Mouse (Mus musculus): Measurements from ENCODE around the gene Tpi1. TPM values are rescaled to one million over a fixed set of nuclear protein-coding genes. Genes with fewer than 3 reads are reported as not detected.

The Tpi1 gene
- total and polyA plus RNA-seq, 2 experiments from 2014 or later: 515 to 525 TPM

GRCm38 (mm10) chr6:124822049-124822448 lies 8.0 kb upstream of the Tpi1 start:
- 92% methylated on average over 4 of the region's 4 CpGs for WGBS

GRCm38 (mm10) chr6:124820891-124821290 lies 6.8 kb upstream of the Tpi1 start:
- Histone ChIP-seq H3K9ac (replicated peaks; ENCODE audit: low read length) (no peak overlapping the region), H3K4me2 (ENCODE audit: low read depth, low read length) (no peak overlapping the region), H3K27ac (no peak overlapping the region), H3K36me3 (ENCODE audit: insufficient read depth, low read length) (peaks cover 92% of the 10 kb centered on the region), H3K9me3 (ENCODE audit: low read length) (no peaks in the 10 kb centered on the region), H3K4me1 (ENCODE audit: insufficient read depth, low read length) (no peaks in the 10 kb centered on the region), H3K4me3 (ENCODE audit: low read length) (no peak overlapping the region), H3K27me3 (ENCODE audit: insufficient read depth, low read length) (no peaks in the 10 kb centered on the region)
- DNase-seq (ENCODE audit: low spot score): no peak
- TF ChIP-seq CTCF (IDR thresholded peaks at IDR 0.05; ENCODE audit: low read depth): no peak
- WGBS: 94% methylated on average over 5 of the region's 5 CpGs
- no peak for ATAC-seq

More at GRCm38 (mm10) chr6:124822049-124822448, 8.0 kb upstream of the Tpi1 start:
- TF ChIP-seq CTCF (IDR thresholded peaks at IDR 0.05; ENCODE audit: low read depth): no peak
- DNase-seq (ENCODE audit: low spot score) (no peak), ATAC-seq (no peak)
- no peak overlapping the region for H3K4me2 ChIP-seq (ENCODE audit: low read depth, low read length)
- no peaks in the 10 kb centered on the region for H3K27me3 ChIP-seq (ENCODE audit: insufficient read depth, low read length)
- H3K9ac ChIP-seq (replicated peaks; ENCODE audit: low read length): no peak overlapping the region
- H3K4me1 ChIP-seq (ENCODE audit: insufficient read depth, low read length): no peaks in the 10 kb centered on the region
- H3K9me3 ChIP-seq (ENCODE audit: low read length): no peaks in the 10 kb centered on the region
- no peak overlapping the region for H3K4me3 ChIP-seq (ENCODE audit: low read length)
- no peak overlapping the region for H3K27ac ChIP-seq
- H3K36me3 ChIP-seq (ENCODE audit: insufficient read depth, low read length): peaks cover 87% of the 10 kb centered on the region

GRCm38 (mm10) chr6:124817971-124818370 lies 3.9 kb upstream of the Tpi1 start:
- no peak overlapping the region for H3K27ac ChIP-seq
- H3K4me1 ChIP-seq (ENCODE audit: insufficient read depth, low read length): peaks cover 6% of the 10 kb centered on the region
- ATAC-seq (no peak), DNase-seq (ENCODE audit: low spot score) (no peak)
- H3K36me3 ChIP-seq (ENCODE audit: insufficient read depth, low read length): peaks cover 64% of the 10 kb centered on the region
- no peaks in the 10 kb centered on the region for H3K27me3 ChIP-seq (ENCODE audit: insufficient read depth, low read length)
- H3K4me2 ChIP-seq (ENCODE audit: low read depth, low read length): no peak overlapping the region
- H3K4me3 ChIP-seq (ENCODE audit: low read length): no peak overlapping the region
- WGBS: 92% methylated on average over 8 of the region's 8 CpGs
- H3K9ac ChIP-seq (replicated peaks; ENCODE audit: low read length): no peak overlapping the region
- TF ChIP-seq CTCF (IDR thresholded peaks at IDR 0.05; ENCODE audit: low read depth): no peak
- H3K9me3 ChIP-seq (ENCODE audit: low read length): no peaks in the 10 kb centered on the region

- Histone ChIP-seq H3K27me3 (ENCODE audit: insufficient read depth, low read length) (no peaks in the 10 kb centered on the region), H3K4me3 (ENCODE audit: low read length) (no peak overlapping the region), H3K4me2 (ENCODE audit: low read depth, low read length) (no peak overlapping the region), H3K9me3 (ENCODE audit: low read length) (no peaks in the 10 kb centered on the region), H3K27ac (no peak overlapping the region), H3K4me1 (ENCODE audit: insufficient read depth, low read length) (peaks cover 10% of the 10 kb centered on the region), H3K9ac (replicated peaks; ENCODE audit: low read length) (no peak overlapping the region), H3K36me3 (ENCODE audit: insufficient read depth, low read length) (peaks cover 60% of the 10 kb centered on the region)
- no peak for ATAC-seq
- no peak for DNase-seq (ENCODE audit: low spot score)
- no peak for TF ChIP-seq CTCF (IDR thresholded peaks at IDR 0.05; ENCODE audit: low read depth)
- whole genome bisulfite sequencing: 95% methylated on average over 8 of the region's 8 CpGs
These were observed 3.5 kb upstream of the Tpi1 start for GRCm38 (mm10) chr6:124817563-124817962.

GRCm38 (mm10) chr6:124817125-124817524 lies 3.0 kb upstream of the Tpi1 start:
- no peak for TF ChIP-seq CTCF (IDR thresholded peaks at IDR 0.05; ENCODE audit: low read depth)
- ATAC-seq (no peak), DNase-seq (ENCODE audit: low spot score) (no peak)
- no peak overlapping the region for H3K27ac ChIP-seq
- 93% methylated on average over 11 of the region's 11 CpGs for WGBS
- H3K4me2 ChIP-seq (ENCODE audit: low read depth, low read length): no peak overlapping the region
- H3K4me3 ChIP-seq (ENCODE audit: low read length): no peak overlapping the region
- H3K9ac ChIP-seq (replicated peaks; ENCODE audit: low read length): no peak overlapping the region
- no peaks in the 10 kb centered on the region for H3K9me3 ChIP-seq (ENCODE audit: low read length)
- peaks cover 55% of the 10 kb centered on the region for H3K36me3 ChIP-seq (ENCODE audit: insufficient read depth, low read length)
- H3K27me3 ChIP-seq (ENCODE audit: insufficient read depth, low read length): no peaks in the 10 kb centered on the region
- peaks cover 13% of the 10 kb centered on the region for H3K4me1 ChIP-seq (ENCODE audit: insufficient read depth, low read length)

GRCm38 (mm10) chr6:124816611-124817010 lies 2.5 kb upstream of the Tpi1 start:
- ATAC-seq: no peak
- peaks cover 50% of the 10 kb centered on the region for H3K36me3 ChIP-seq (ENCODE audit: insufficient read depth, low read length)

GRCm38 (mm10) chr6:124814858-124815774 lies 1.0 kb upstream of the Tpi1 start:
- H3K4me1 ChIP-seq (ENCODE audit: insufficient read depth, low read length): peaks cover 15% of the 10 kb centered on the region
- WGBS: 65% methylated on average over 9 of the region's 9 CpGs
- no peak for ATAC-seq
- H3K4me2 ChIP-seq (ENCODE audit: low read depth, low read length): peak overlapping the region; percentile 89; the same call in 1 of the 2 replicates
- H3K27ac ChIP-seq: peak overlapping the region; percentile 88; the same call in 1 of the 2 replicates
- H3K27me3 ChIP-seq (ENCODE audit: insufficient read depth, low read length): no peaks in the 10 kb centered on the region
- DNase-seq (ENCODE audit: low spot score): peak; percentile 47
- no peak for TF ChIP-seq CTCF (IDR thresholded peaks at IDR 0.05; ENCODE audit: low read depth)
- H3K9me3 ChIP-seq (ENCODE audit: low read length): no peaks in the 10 kb centered on the region
- H3K36me3 ChIP-seq (ENCODE audit: insufficient read depth, low read length): peaks cover 38% of the 10 kb centered on the region
- no peak overlapping the region for H3K4me3 ChIP-seq (ENCODE audit: low read length)
- H3K9ac ChIP-seq (replicated peaks; ENCODE audit: low read length): no peak overlapping the region

More at GRCm38 (mm10) chr6:124816611-124817010, 2.5 kb upstream of the Tpi1 start:
- no peak for DNase-seq (ENCODE audit: low spot score)
- 94% methylated on average over 4 of the region's 4 CpGs for WGBS
- Histone ChIP-seq H3K4me3 (ENCODE audit: low read length) (no peak overlapping the region), H3K9ac (replicated peaks; ENCODE audit: low read length) (no peak overlapping the region), H3K27ac (no peak overlapping the region), H3K9me3 (ENCODE audit: low read length) (no peaks in the 10 kb centered on the region), H3K4me1 (ENCODE audit: insufficient read depth, low read length) (peaks cover 13% of the 10 kb centered on the region), H3K4me2 (ENCODE audit: low read depth, low read length) (no peak overlapping the region), H3K27me3 (ENCODE audit: insufficient read depth, low read length) (no peaks in the 10 kb centered on the region)
- TF ChIP-seq CTCF (IDR thresholded peaks at IDR 0.05; ENCODE audit: low read depth): no peak

Measured in hindbrain, postnatal 0 days (tissue).